Mouse (Mus musculus): ENCODE measurements around the gene Syngr1. TPM values are rescaled to one million over a fixed set of nuclear protein-coding genes. Genes with fewer than 3 reads are reported as not detected.

Syngr1 gene
- polyA plus RNA-seq, 1 experiment from 2014 or later, result 44.5 TPM

- Histone ChIP-seq H3K27me3 (no peaks in the 10 kb centered on the region), H3K9ac (replicated peaks) (no peak overlapping the region), H3K4me3 (no peak overlapping the region), H3K36me3 (peaks cover 16% of the 10 kb centered on the region), H3K9me3 (no peaks in the 10 kb centered on the region), H3K27ac (replicated peaks) (no peak overlapping the region), H3K4me1 (no peaks in the 10 kb centered on the region), H3K4me2 (replicated peaks) (no peak overlapping the region)
- WGBS, result 73% methylated on average over 6 of the region's 6 CpGs
- ATAC-seq (replicated peaks), result no peak
These were observed 55.0 kb downstream of the Syngr1 start for GRCm38 (mm10) chr15:80146153-80146552.

GRCm38 (mm10) chr15:80147090-80147489, 56.0 kb downstream of the Syngr1 start:
- no peak overlapping the region for H3K4me3 ChIP-seq
- 92% methylated on average over 14 of the region's 14 CpGs for WGBS
- H3K9ac ChIP-seq (replicated peaks), result no peak overlapping the region
- peaks cover 17% of the 10 kb centered on the region for H3K36me3 ChIP-seq
- H3K27ac ChIP-seq (replicated peaks), result no peak overlapping the region
- no peaks in the 10 kb centered on the region for H3K9me3 ChIP-seq
- H3K4me1 ChIP-seq, result no peaks in the 10 kb centered on the region
- H3K4me2 ChIP-seq (replicated peaks), result no peak overlapping the region
- ATAC-seq (replicated peaks), result no peak
- H3K27me3 ChIP-seq, result no peaks in the 10 kb centered on the region

- peaks cover 19% of the 10 kb centered on the region for H3K36me3 ChIP-seq
- 84% methylated on average over 5 of the region's 5 CpGs for WGBS
- H3K9me3 ChIP-seq, result no peaks in the 10 kb centered on the region
- H3K9ac ChIP-seq (replicated peaks), result no peak overlapping the region
- no peaks in the 10 kb centered on the region for H3K27me3 ChIP-seq
- no peak overlapping the region for H3K27ac ChIP-seq (replicated peaks)
- no peak overlapping the region for H3K4me3 ChIP-seq
- no peak for ATAC-seq (replicated peaks)
- H3K4me2 ChIP-seq (replicated peaks), result no peak overlapping the region
- no peaks in the 10 kb centered on the region for H3K4me1 ChIP-seq
These were observed 56.4 kb downstream of the Syngr1 start for GRCm38 (mm10) chr15:80147511-80147910.

GRCm38 (mm10) chr15:80148565-80148964, 57.4 kb downstream of the Syngr1 start:
- H3K4me3 ChIP-seq, result no peak overlapping the region
- no peaks in the 10 kb centered on the region for H3K9me3 ChIP-seq
- H3K4me2 ChIP-seq (replicated peaks), result no peak overlapping the region
- H3K27me3 ChIP-seq, result no peaks in the 10 kb centered on the region
- WGBS, result 84% methylated on average over 8 of the region's 8 CpGs
- no peak overlapping the region for H3K27ac ChIP-seq (replicated peaks)
- H3K36me3 ChIP-seq, result peaks cover 28% of the 10 kb centered on the region
- no peak overlapping the region for H3K9ac ChIP-seq (replicated peaks)
- no peak for ATAC-seq (replicated peaks)
- H3K4me1 ChIP-seq, result no peaks in the 10 kb centered on the region

DNA sequence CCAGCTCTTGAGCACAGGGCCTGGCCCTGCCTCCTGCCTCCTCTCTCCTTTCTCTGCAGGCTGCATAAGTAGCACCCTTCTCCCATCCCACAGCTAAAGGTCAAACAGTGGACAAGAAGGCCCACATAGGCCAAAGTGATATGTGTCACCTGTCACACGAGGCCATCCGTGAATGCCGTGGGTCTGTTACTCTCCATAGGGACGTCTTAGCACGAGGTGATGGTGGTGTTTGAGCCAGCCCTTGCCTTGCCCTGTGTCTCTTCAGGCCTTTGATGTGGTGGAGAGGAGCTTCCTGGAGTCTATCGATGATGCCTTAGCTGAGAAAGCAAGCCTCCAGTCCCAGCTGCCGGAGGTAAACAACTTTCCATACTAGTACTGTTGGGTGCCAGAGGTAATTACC, 58.4 kb downstream of the Syngr1 start:
- Histone ChIP-seq H3K4me3 (no peak overlapping the region), H3K4me2 (replicated peaks) (no peak overlapping the region), H3K27me3 (no peaks in the 10 kb centered on the region), H3K4me1 (no peaks in the 10 kb centered on the region), H3K27ac (replicated peaks) (no peak overlapping the region), H3K36me3 (peaks cover 37% of the 10 kb centered on the region), H3K9ac (replicated peaks) (no peak overlapping the region), H3K9me3 (no peaks in the 10 kb centered on the region)
- 97% methylated on average over 7 of the region's 7 CpGs for WGBS
- no peak for ATAC-seq (replicated peaks)

- 96% methylated on average over 10 of the region's 10 CpGs for WGBS
These were observed 61.5 kb downstream of the Syngr1 start for GRCm38 (mm10) chr15:80152663-80153062.

DNA sequence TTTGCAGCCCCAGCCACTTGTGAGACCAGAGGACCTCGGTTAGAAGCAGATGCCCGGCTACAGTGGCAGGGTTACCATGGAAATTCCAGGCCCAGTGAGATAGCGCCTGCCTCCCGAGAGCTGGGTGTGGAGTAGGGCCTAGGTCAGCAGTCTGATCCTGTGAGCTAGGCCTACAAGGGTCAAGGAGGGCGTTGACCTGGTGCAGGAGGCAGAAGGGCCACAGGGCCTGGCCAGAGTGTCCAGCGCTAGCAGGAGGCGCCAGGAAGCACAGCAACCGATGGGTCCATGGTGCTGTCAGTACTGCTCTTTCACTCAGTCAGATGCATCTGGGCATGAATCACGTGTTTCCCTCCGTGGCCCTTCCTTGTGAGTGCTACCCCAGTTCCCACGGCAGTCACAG, 62.6 kb downstream of the Syngr1 start:
- Histone ChIP-seq H3K9ac (replicated peaks) (no peak overlapping the region), H3K36me3 (peaks cover 76% of the 10 kb centered on the region), H3K27me3 (no peaks in the 10 kb centered on the region), H3K4me2 (replicated peaks) (no peak overlapping the region), H3K27ac (replicated peaks) (no peak overlapping the region), H3K9me3 (no peaks in the 10 kb centered on the region), H3K4me3 (no peak overlapping the region), H3K4me1 (no peaks in the 10 kb centered on the region)
- WGBS, result 89% methylated on average over 11 of the region's 11 CpGs
- ATAC-seq (replicated peaks), result no peak

More at GRCm38 (mm10) chr15:80152663-80153062, 61.5 kb downstream of the Syngr1 start:
- Histone ChIP-seq H3K9ac (replicated peaks) (no peak overlapping the region), H3K9me3 (no peaks in the 10 kb centered on the region), H3K4me1 (no peaks in the 10 kb centered on the region), H3K4me3 (no peak overlapping the region), H3K27ac (replicated peaks) (no peak overlapping the region), H3K4me2 (replicated peaks) (no peak overlapping the region), H3K36me3 (peaks cover 66% of the 10 kb centered on the region), H3K27me3 (no peaks in the 10 kb centered on the region)
- no peak for ATAC-seq (replicated peaks)

DNA sequence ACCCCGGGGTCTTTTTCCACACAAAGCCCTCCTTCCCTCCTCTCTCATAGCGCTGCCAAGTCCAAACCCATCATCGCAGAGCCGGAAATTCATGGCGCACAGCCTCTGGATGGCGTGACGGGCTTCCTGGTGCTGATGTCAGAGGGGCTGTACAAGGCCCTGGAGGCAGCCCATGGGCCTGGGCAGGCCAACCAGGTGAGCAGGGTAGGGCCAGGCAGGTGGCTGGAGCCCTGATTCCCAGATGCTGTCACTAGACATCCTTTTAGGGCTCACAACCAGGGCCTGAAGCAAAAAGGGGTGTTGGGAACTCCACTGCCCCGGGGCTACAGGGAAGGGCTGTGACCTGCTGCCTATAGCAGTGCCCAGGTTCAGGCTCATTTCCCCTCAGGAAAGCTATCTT, 64.6 kb downstream of the Syngr1 start:
- H3K4me2 ChIP-seq (replicated peaks), result no peak overlapping the region
- H3K27ac ChIP-seq (replicated peaks), result no peak overlapping the region
- H3K4me1 ChIP-seq, result no peaks in the 10 kb centered on the region
- no peaks in the 10 kb centered on the region for H3K27me3 ChIP-seq
- H3K9me3 ChIP-seq, result no peaks in the 10 kb centered on the region
- no peak for ATAC-seq (replicated peaks)
- H3K4me3 ChIP-seq, result no peak overlapping the region
- 93% methylated on average over 8 of the region's 8 CpGs for WGBS
- H3K9ac ChIP-seq (replicated peaks), result no peak overlapping the region
- peaks cover 81% of the 10 kb centered on the region for H3K36me3 ChIP-seq

DNA sequence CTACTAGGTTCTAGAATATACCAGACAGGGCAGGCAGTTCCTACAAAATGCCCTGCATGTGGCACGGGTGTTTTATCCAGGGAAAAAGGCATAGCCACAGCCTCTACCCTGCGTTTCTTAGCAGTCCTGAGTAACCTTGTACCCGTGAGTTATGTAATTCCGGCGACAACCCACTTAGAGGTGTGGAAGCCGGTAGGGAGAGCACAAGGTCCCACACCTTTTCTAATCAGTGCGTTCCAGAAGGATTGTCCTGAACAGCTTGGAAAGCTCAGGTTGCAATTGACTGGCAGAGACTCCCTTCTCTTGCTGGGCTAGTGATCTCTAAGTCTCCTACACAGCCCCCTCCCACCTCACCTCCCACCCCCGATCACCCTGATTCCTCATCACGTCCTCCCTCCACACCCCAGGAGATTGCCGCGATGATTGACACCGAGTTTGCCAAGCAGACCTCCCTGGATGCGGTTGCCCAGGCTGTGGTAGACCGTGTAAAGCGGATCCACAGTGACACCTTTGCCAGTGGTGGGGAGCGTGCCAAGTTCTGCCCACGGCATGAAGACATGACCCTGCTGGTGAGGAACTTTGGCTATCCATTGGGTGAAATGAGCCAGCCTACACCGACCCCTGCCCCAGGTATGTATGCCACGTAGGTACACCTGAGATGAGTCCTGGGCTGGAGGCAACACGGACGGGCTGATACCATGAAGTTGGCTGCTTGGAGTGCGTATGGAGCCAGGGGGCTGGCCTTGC, 66.2 kb downstream of the Syngr1 start:
- Histone ChIP-seq H3K4me3 (no peak overlapping the region), H3K9ac (replicated peaks) (no peak overlapping the region), H3K4me2 (replicated peaks) (no peak overlapping the region), H3K27ac (replicated peaks) (no peak overlapping the region), H3K9me3 (no peaks in the 10 kb centered on the region), H3K4me1 (no peaks in the 10 kb centered on the region), H3K27me3 (no peaks in the 10 kb centered on the region), H3K36me3 (peaks cover 84% of the 10 kb centered on the region)
- no peak for ATAC-seq (replicated peaks)
- 94% methylated on average over 22 of the region's 22 CpGs for whole genome bisulfite sequencing

- Histone ChIP-seq H3K36me3 (peaks cover 76% of the 10 kb centered on the region), H3K4me1 (no peaks in the 10 kb centered on the region), H3K9me3 (no peaks in the 10 kb centered on the region), H3K4me3 (no peak overlapping the region), H3K9ac (replicated peaks) (no peak overlapping the region), H3K27me3 (no peaks in the 10 kb centered on the region), H3K4me2 (replicated peaks) (no peak overlapping the region), H3K27ac (replicated peaks) (no peak overlapping the region)
- 84% methylated on average over 5 of the region's 5 CpGs for WGBS
- ATAC-seq (replicated peaks), result no peak
These were observed 67.0 kb downstream of the Syngr1 start for GRCm38 (mm10) chr15:80158001-80158706.

DNA sequence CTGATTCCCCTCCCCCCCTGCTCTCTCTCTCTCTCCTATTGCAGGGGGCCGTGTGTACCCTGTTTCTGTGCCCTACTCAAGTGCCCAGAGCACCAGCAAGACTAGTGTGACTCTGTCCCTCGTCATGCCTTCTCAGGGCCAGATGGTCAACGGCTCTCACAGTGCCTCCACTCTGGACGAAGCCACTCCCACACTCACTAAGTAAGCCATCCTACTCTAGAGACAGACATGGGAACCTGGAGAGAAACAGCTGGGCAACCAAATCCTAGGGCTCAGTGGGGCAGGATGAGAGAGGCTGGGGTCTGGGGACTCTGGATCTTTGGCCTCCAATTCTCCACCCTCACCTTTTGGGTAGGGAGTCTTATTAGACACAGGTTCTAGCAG, 67.6 kb downstream of the Syngr1 start:
- Histone ChIP-seq H3K4me1 (no peaks in the 10 kb centered on the region), H3K9ac (replicated peaks) (no peak overlapping the region), H3K4me2 (replicated peaks) (no peak overlapping the region), H3K4me3 (no peak overlapping the region), H3K27ac (replicated peaks) (no peak overlapping the region), H3K27me3 (no peaks in the 10 kb centered on the region), H3K9me3 (no peaks in the 10 kb centered on the region), H3K36me3 (peaks cover 73% of the 10 kb centered on the region)
- 79% methylated on average over 4 of the region's 4 CpGs for WGBS
- no peak for ATAC-seq (replicated peaks)

GRCm38 (mm10) chr15:80159286-80159901, 68.3 kb downstream of the Syngr1 start:
- no peaks in the 10 kb centered on the region for H3K27me3 ChIP-seq
- WGBS, result 59% methylated on average over 8 of the region's 8 CpGs
- H3K36me3 ChIP-seq, result peaks cover 66% of the 10 kb centered on the region
- H3K27ac ChIP-seq (replicated peaks), result no peak overlapping the region
- no peak overlapping the region for H3K4me3 ChIP-seq
- H3K4me2 ChIP-seq (replicated peaks), result no peak overlapping the region
- ATAC-seq (replicated peaks), result no peak
- H3K9me3 ChIP-seq, result no peaks in the 10 kb centered on the region
- no peaks in the 10 kb centered on the region for H3K4me1 ChIP-seq
- H3K9ac ChIP-seq (replicated peaks), result no peak overlapping the region
